Mouse (Mus musculus) limb, embryonic 14.5 days (tissue): ENCODE measurements around the gene Chadl. TPM values are rescaled to one million over a fixed set of nuclear protein-coding genes. Genes with fewer than 3 reads are reported as not detected.
A peak's percentile ranks its signal among the peaks of the same experiment; 100 is the strongest.

Experiments used
- ATAC-seq: fragments of 200-750 bp; cut with Nextera tagmentation; 2 replicates; pipeline ENCODE4 v1.8.0; 2017; ENCODE audit warnings: low read depth, moderate number of reproducible peaks, moderate TSS enrichment; ENCODE audit not compliant: low FRiP score
- DNase-seq: peaks from one replicate; pipeline ENCODE4 v3.0.0-alpha.2; 2015; ENCODE audit warnings: low spot score
- H3K27ac ChIP-seq: fragments of 300-500 bp; sonication (generic); replicated peaks from 2 replicates; pipeline ENCODE4 v1.5.1; 2014; ENCODE audit warnings: low read depth, mild to moderate bottlenecking, low read length, moderate library complexity, mixed read lengths
- H3K27me3 ChIP-seq: fragments of 300-500 bp; sonication (generic); 2 replicates; pipeline ENCODE4 v1.6.1; 2014; ENCODE audit warnings: low read length, mixed read lengths; ENCODE audit not compliant: control insufficient read depth, insufficient read depth
- H3K36me3 ChIP-seq: fragments of 300-500 bp; sonication (generic); 2 replicates; pipeline ENCODE4 v1.6.1; 2014; ENCODE audit warnings: mild to moderate bottlenecking, low read length, moderate library complexity, mixed read lengths; ENCODE audit not compliant: control insufficient read depth, insufficient read depth
- H3K4me1 ChIP-seq: fragments of 300-500 bp; sonication (generic); 2 replicates; pipeline ENCODE4 v1.6.1; 2014; ENCODE audit warnings: antibody characterized with exemption, low read length, mixed read lengths; ENCODE audit not compliant: control insufficient read depth, insufficient read depth
- H3K4me2 ChIP-seq: fragments of 300-500 bp; sonication (generic); replicated peaks from 2 replicates; pipeline ENCODE4 v1.6.1; 2014; ENCODE audit warnings: low read depth, mild to moderate bottlenecking, low read length, moderate library complexity; ENCODE audit not compliant: severe bottlenecking
- H3K4me3 ChIP-seq: fragments of 300-500 bp; sonication (generic); replicated peaks from 2 replicates; pipeline ENCODE4 v1.5.1; 2014; ENCODE audit warnings: low read length
- H3K9ac ChIP-seq: fragments of 300-500 bp; sonication (generic); 2 replicates; pipeline ENCODE4 v1.6.1; 2014; ENCODE audit warnings: mild to moderate bottlenecking, low read depth, low read length, moderate library complexity; ENCODE audit not compliant: severe bottlenecking
- H3K9me3 ChIP-seq: fragments of 300-500 bp; sonication (generic); 2 replicates; pipeline ENCODE4 v1.6.1; 2016; ENCODE audit warnings: low read length; ENCODE audit not compliant: control insufficient read depth
- POLR2A ChIP-seq: fragments of 200-500 bp; IDR thresholded peaks from 2 replicates; pipeline ENCODE4 v1.8.0; 2012; ENCODE audit warnings: inconsistent platforms, mild to moderate bottlenecking, moderate library complexity, borderline replicate concordance; ENCODE audit not compliant: insufficient read depth, insufficient read length; ENCODE audit errors: extremely low read depth
- WGBS: fragments of 180-500 bp; shearing (Covaris S2); extraction: QIAGEN DNeasy Blood & Tissue Kit; methylation state at CpG from one replicate; pipeline ENCODE4 v1.1.7; 2014; 5-methylcytosine and 5-hydroxymethylcytosine counted together
- polyA plus RNA-seq, 2 experiments: library from polyadenylated mRNA; depleted of rRNA in 1 of 2; stranded (reverse) in 1 of 2; unstranded in 1 of 2; fragments of >200 nt; fragmentation: Nextera tagmentation in 1 of 2; extraction: Ambion mirVana in 1 of 2; gene quantifications; 2 replicates each; pipeline versions ENCODE4 v1.2.1 to v1.2.3; 2012 to 2014

Chadl gene
- polyA plus RNA-seq, 2 experiments: 22.6 to 46.3 TPM

GRCm38 (mm10) chr15:81693967-81694881 lies 2.9 kb downstream of the Chadl start:
- Histone ChIP-seq H3K4me2 (peak overlapping the region; percentile 93), H3K4me3 (peak overlapping the region; percentile 59), H3K27me3 (peaks cover 21% of the 10 kb centered on the region), H3K27ac (peak overlapping the region; percentile 33; the same call in 1 of the 2 replicates), H3K4me1 (peaks cover 17% of the 10 kb centered on the region; the same call in 1 of the 2 replicates), H3K36me3 (no peaks in the 10 kb centered on the region; the same call in 1 of the 2 replicates), H3K9ac (peak overlapping the region; percentile 81), H3K9me3 (no peaks in the 10 kb centered on the region)
- no peak for TF ChIP-seq POLR2A
- peak; percentile 68 for DNase-seq
- peak; percentile 85 for ATAC-seq
- WGBS: 3% methylated on average over 52 of the region's 107 CpGs

GRCm38 (mm10) chr15:81693366-81693966 lies 3.6 kb downstream of the Chadl start:
- DNase-seq: no peak
- Histone ChIP-seq H3K9me3 (no peaks in the 10 kb centered on the region), H3K4me2 (peak overlapping the region; percentile 93)

GRCm38 (mm10) chr15:81680301-81680805 lies 16.7 kb downstream of the Chadl start:
- DNase-seq (no peak), ATAC-seq (no peak)
- Histone ChIP-seq H3K9me3 (no peaks in the 10 kb centered on the region), H3K4me3 (no peak overlapping the region), H3K27me3 (no peaks in the 10 kb centered on the region), H3K9ac (no peak overlapping the region), H3K27ac (no peak overlapping the region), H3K4me1 (no peaks in the 10 kb centered on the region), H3K36me3 (peaks cover 74% of the 10 kb centered on the region), H3K4me2 (no peak overlapping the region)
- 92% methylated on average over 4 of the region's 4 CpGs for WGBS
- no peak for TF ChIP-seq POLR2A

More at GRCm38 (mm10) chr15:81693366-81693966, 3.6 kb downstream of the Chadl start:
- WGBS: 5% methylated on average over 30 of the region's 41 CpGs
- H3K36me3 ChIP-seq: no peaks in the 10 kb centered on the region; the same call in 1 of the 2 replicates
- H3K4me1 ChIP-seq: peaks cover 17% of the 10 kb centered on the region; the same call in 1 of the 2 replicates
- no peak for TF ChIP-seq POLR2A
- ATAC-seq: no peak; the same call in 1 of the 2 replicates
- peaks cover 21% of the 10 kb centered on the region for H3K27me3 ChIP-seq
- peak overlapping the region; percentile 59 for H3K4me3 ChIP-seq
- H3K27ac ChIP-seq: peak overlapping the region; percentile 33; the same call in 1 of the 2 replicates
- peak overlapping the region; percentile 81 for H3K9ac ChIP-seq

- DNase-seq: no peak
- H3K4me3 ChIP-seq: no peak overlapping the region
- WGBS: 88% methylated on average over 3 of the region's 3 CpGs
- peaks cover 55% of the 10 kb centered on the region for H3K36me3 ChIP-seq
- no peak for ATAC-seq
- no peaks in the 10 kb centered on the region for H3K9me3 ChIP-seq
- H3K27me3 ChIP-seq: no peaks in the 10 kb centered on the region
- H3K4me2 ChIP-seq: no peak overlapping the region
- no peak overlapping the region for H3K9ac ChIP-seq
- H3K27ac ChIP-seq: no peak overlapping the region
- TF ChIP-seq POLR2A: no peak
- H3K4me1 ChIP-seq: no peaks in the 10 kb centered on the region
Observed at GRCm38 (mm10) chr15:81676637-81677036, 20.4 kb downstream of the Chadl start.

- DNase-seq (peak; percentile 71), ATAC-seq (peak; percentile 74)
- no peak overlapping the region for H3K27ac ChIP-seq
- no peaks in the 10 kb centered on the region for H3K9me3 ChIP-seq
- 0 out of 2 replicates have a peak, but pooled peaks cover under 1% of the 10 kb centered on the region for H3K4me1 ChIP-seq
- no peak overlapping the region for H3K9ac ChIP-seq
- H3K4me3 ChIP-seq: no peak overlapping the region
- H3K36me3 ChIP-seq: peaks cover 49% of the 10 kb centered on the region
- 79% methylated on average over 4 of the region's 4 CpGs for WGBS
- H3K27me3 ChIP-seq: no peaks in the 10 kb centered on the region
- H3K4me2 ChIP-seq: no peak overlapping the region
- TF ChIP-seq POLR2A: no peak
Observed at GRCm38 (mm10) chr15:81670231-81670640, 26.9 kb downstream of the Chadl start.
